Mouse (Mus musculus) liver, postnatal 0 days (tissue): Measurements from ENCODE around the gene Wdr86. TPM values are rescaled to one million over a fixed set of nuclear protein-coding genes. Genes with fewer than 3 reads are reported as not detected.

Experiments
- ATAC-seq: fragments of 200-750 bp; cut with Nextera tagmentation; 2 replicates; pipeline ENCODE4 v1.8.0; 2017; ENCODE audit warnings: mild to moderate bottlenecking, moderate library complexity
- DNase-seq: peaks from one replicate; pipeline ENCODE4 v3.0.0-alpha.2; 2016
- H3K27ac ChIP-seq: fragments of 300-500 bp; sonication (generic); 2 replicates; pipeline ENCODE4 v1.5.1; 2014; ENCODE audit warnings: antibody characterized with exemption, moderate library complexity, mild to moderate bottlenecking, low read depth
- H3K27me3 ChIP-seq: fragments of 300-500 bp; sonication (generic); 2 replicates; pipeline ENCODE4 v1.6.1; 2014; ENCODE audit warnings: low read length, control low read depth, mixed read lengths; ENCODE audit not compliant: insufficient read depth
- H3K36me3 ChIP-seq: fragments of 300-500 bp; sonication (generic); replicated peaks from 2 replicates; pipeline ENCODE4 v1.6.1; 2014; ENCODE audit warnings: mild to moderate bottlenecking, control low read depth, low read length, moderate library complexity, mixed read lengths; ENCODE audit not compliant: insufficient read depth
- H3K4me1 ChIP-seq: fragments of 300-500 bp; sonication (generic); 2 replicates; pipeline ENCODE4 v1.6.1; 2014; ENCODE audit warnings: antibody characterized with exemption, mild to moderate bottlenecking, control low read depth; ENCODE audit not compliant: insufficient read depth
- H3K4me2 ChIP-seq: fragments of 300-500 bp; sonication (generic); 2 replicates; pipeline ENCODE4 v1.6.1; 2014; ENCODE audit warnings: low read depth, mild to moderate bottlenecking, low read length, moderate library complexity, mixed read lengths
- H3K4me3 ChIP-seq: fragments of 300-500 bp; sonication (generic); 2 replicates; pipeline ENCODE4 v1.5.1; 2014; ENCODE audit warnings: low read depth, low read length
- H3K9ac ChIP-seq: fragments of 300-500 bp; sonication (generic); replicated peaks from 2 replicates; pipeline ENCODE4 v1.6.1; 2014; ENCODE audit warnings: mild to moderate bottlenecking, moderate library complexity
- H3K9me3 ChIP-seq: fragments of 300-500 bp; sonication (generic); 2 replicates; pipeline ENCODE4 v1.6.1; 2016; ENCODE audit warnings: mild to moderate bottlenecking, control low read depth, low read length, mixed read lengths
- CTCF ChIP-seq: sonication (generic); IDR thresholded peaks from 2 replicates; pipeline ENCODE4 v1.5.1; 2016; ENCODE audit warnings: antibody characterized with exemption, low read depth
- EP300 ChIP-seq: IDR thresholded peaks from 2 replicates; pipeline ENCODE4 v1.6.1; 2016; ENCODE audit warnings: antibody characterized with exemption, low read depth, mild to moderate bottlenecking
- WGBS: fragments of 180-500 bp; shearing (Covaris S2); extraction: QIAGEN DNeasy Blood & Tissue Kit; methylation state at CpG from one replicate; pipeline ENCODE4 v1.1.7; 2014; ENCODE audit not compliant: insufficient replicate concordance; 5-methylcytosine and 5-hydroxymethylcytosine counted together
- polyA plus RNA-seq: library from polyadenylated mRNA; unstranded; fragments of >200 nt; fragmentation: Nextera tagmentation; extraction: Ambion mirVana; gene quantifications from 2 replicates; pipeline ENCODE4 v1.2.1, GENCODE M21; 2015

Gene Wdr86
- polyA plus RNA-seq, 1 experiment from 2014 or later, result 1.4 TPM

DNA sequence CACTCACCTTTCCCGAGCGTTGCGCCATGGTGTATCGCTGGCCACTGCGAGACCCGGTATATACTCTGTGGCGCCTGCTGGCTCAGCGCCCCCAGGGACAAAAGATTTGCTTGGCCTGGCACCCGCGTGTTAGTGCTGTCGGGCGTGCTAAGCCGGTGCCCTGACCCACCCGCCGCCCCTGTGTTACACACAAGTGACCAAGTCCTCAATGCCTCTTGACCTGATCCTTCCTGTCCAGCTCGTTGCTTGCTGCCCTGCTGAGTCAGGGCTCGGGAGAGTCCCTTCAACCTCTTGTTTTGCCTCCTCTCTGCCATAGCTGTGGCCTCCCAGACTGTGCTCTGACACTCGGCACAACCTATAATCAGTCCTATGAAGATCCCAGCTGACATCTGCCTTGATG lies 27.3 kb upstream of the Wdr86 start, which contains the start of gene Crygn:
Gene Crygn (minus strand): TSS at position 193 of the 400 bp plus-strand sequence.
- no peak within 1 kb of the TSS for H3K27ac ChIP-seq

DNA sequence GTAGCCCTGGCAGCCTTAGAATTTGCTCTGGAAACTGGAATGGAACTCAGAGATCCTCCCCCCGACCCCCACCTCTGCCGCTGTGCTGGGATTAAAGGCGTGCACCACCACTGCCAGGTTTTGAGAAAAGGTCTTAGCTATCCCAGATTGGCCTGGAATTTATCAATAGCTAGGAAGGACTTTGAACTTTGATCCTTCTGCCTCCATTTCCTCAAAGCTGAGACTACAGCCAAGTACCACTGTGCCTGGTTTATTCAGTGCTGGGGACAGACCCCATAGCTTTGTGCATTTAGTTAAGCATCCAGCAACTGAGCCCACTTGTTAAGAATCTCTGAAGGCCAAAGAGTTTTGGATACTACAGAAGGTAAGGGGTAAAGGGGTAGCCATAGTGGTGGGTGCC lies 26.4 kb upstream of the Wdr86 start:
- Histone ChIP-seq H3K4me3 (no peak overlapping the region), H3K27me3 (no peaks in the 10 kb centered on the region), H3K9ac (no peak overlapping the region), H3K36me3 (no peaks in the 10 kb centered on the region), H3K27ac (no peak overlapping the region), H3K9me3 (no peaks in the 10 kb centered on the region), H3K4me2 (no peak overlapping the region), H3K4me1 (0 out of 2 replicates have a peak, but pooled peaks cover 2% of the 10 kb centered on the region)
- DNase-seq, result no peak
- no peak for ATAC-seq
- 64% methylated on average over 3 of the region's 3 CpGs for WGBS
- TF ChIP-seq CTCF (no peak), EP300 (no peak)

More for the DNA sequence above, 27.3 kb upstream of the Wdr86 start, which contains the start of gene Crygn:
- ATAC-seq, result no peak; the same call in 1 of the 2 replicates
- 57% methylated on average over 18 of the region's 18 CpGs for WGBS
- no peak within 1 kb of the TSS for H3K4me3 ChIP-seq
- H3K4me1 ChIP-seq, result no peaks in the 10 kb centered on the region
- H3K27me3 ChIP-seq, result no peaks in the 10 kb centered on the region
- H3K4me2 ChIP-seq, result no peak within 1 kb of the TSS
- no peaks in the 10 kb centered on the region for H3K9me3 ChIP-seq
- H3K9ac ChIP-seq, result no peak within 1 kb of the TSS
- DNase-seq, result no peak
- TF ChIP-seq EP300, result no peak
- no peak for TF ChIP-seq CTCF
- no peaks in the 10 kb centered on the region for H3K36me3 ChIP-seq

DNA sequence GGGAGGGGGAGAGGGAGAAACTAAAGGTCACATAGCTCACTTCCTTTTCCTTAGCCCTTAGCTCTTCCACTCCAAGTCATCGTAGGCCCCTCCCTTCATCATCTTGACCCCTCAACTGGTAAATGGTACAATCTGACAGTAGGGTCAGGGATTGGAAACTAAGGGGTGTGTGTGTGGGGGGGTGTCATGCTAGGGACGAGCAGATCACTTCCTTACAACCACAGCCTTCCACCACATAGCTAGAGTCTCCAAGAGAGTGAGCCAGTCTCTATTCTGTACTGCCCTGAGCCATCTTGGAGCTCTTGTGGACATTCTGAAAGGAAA lies 21.6 kb upstream of the Wdr86 start:
- H3K27me3 ChIP-seq, result no peaks in the 10 kb centered on the region
- H3K4me3 ChIP-seq, result peak overlapping the region; percentile 60; the same call in 1 of the 2 replicates
- peak overlapping the region; percentile 98 for H3K4me2 ChIP-seq
- peak overlapping the region; percentile 8; the same call in 1 of the 2 replicates for H3K27ac ChIP-seq
- H3K9me3 ChIP-seq, result no peaks in the 10 kb centered on the region
- ATAC-seq, result peak; percentile 12; the same call in 1 of the 2 replicates
- H3K9ac ChIP-seq, result no peak overlapping the region
- DNase-seq, result no peak
- no peaks in the 10 kb centered on the region for H3K36me3 ChIP-seq
- TF ChIP-seq CTCF (no peak), EP300 (no peak)
- 10% methylated on average over 2 of the region's 2 CpGs for WGBS
- peaks cover 14% of the 10 kb centered on the region for H3K4me1 ChIP-seq

GRCm38 (mm10) chr5:24751305-24752174 lies 21.0 kb upstream of the Wdr86 start:
- peak overlapping the region; percentile 60 for H3K4me3 ChIP-seq
- H3K36me3 ChIP-seq, result no peaks in the 10 kb centered on the region
- WGBS, result 3% methylated on average over 25 of the region's 25 CpGs
- peaks cover 14% of the 10 kb centered on the region for H3K4me1 ChIP-seq
- H3K4me2 ChIP-seq, result peak overlapping the region; percentile 98
- DNase-seq, result peak; percentile 56
- H3K27me3 ChIP-seq, result no peaks in the 10 kb centered on the region
- H3K27ac ChIP-seq, result peak overlapping the region; percentile 85
- peak; percentile 62 for ATAC-seq
- no peaks in the 10 kb centered on the region for H3K9me3 ChIP-seq
- H3K9ac ChIP-seq, result peak overlapping the region; percentile 70
- no peak for TF ChIP-seq CTCF
- no peak for TF ChIP-seq EP300

- no peaks in the 10 kb centered on the region for H3K27me3 ChIP-seq
- peak overlapping the region; percentile 85 for H3K27ac ChIP-seq
- no peaks in the 10 kb centered on the region for H3K9me3 ChIP-seq
- ATAC-seq (peak; percentile 79), DNase-seq (peak; percentile 94)
- peaks cover 14% of the 10 kb centered on the region for H3K4me1 ChIP-seq
- WGBS, result 3% methylated on average over 51 of the region's 59 CpGs
- peak overlapping the region; percentile 70 for H3K9ac ChIP-seq
- TF ChIP-seq EP300, result no peak
- peak; percentile 92 for TF ChIP-seq CTCF
- H3K36me3 ChIP-seq, result no peaks in the 10 kb centered on the region
- H3K4me3 ChIP-seq, result peak overlapping the region; percentile 60
- peak overlapping the region; percentile 98 for H3K4me2 ChIP-seq
Observed at GRCm38 (mm10) chr5:24750321-24751304, 20.1 kb upstream of the Wdr86 start.

- Histone ChIP-seq H3K4me1 (peaks cover 14% of the 10 kb centered on the region), H3K4me3 (peak overlapping the region; percentile 60; the same call in 1 of the 2 replicates), H3K36me3 (no peaks in the 10 kb centered on the region), H3K27me3 (no peaks in the 10 kb centered on the region), H3K27ac (no peak overlapping the region), H3K9me3 (no peaks in the 10 kb centered on the region), H3K9ac (no peak overlapping the region), H3K4me2 (peak overlapping the region; percentile 98; the same call in 1 of the 2 replicates)
- no peak for ATAC-seq
- TF ChIP-seq EP300, result no peak
- WGBS, result 67% methylated on average over 5 of the region's 5 CpGs
- no peak for DNase-seq
Observed at GRCm38 (mm10) chr5:24749731-24750130, 19.2 kb upstream of the Wdr86 start.
